Mouse (Mus musculus): Measurements from ENCODE around the gene Pum3.

DNA sequence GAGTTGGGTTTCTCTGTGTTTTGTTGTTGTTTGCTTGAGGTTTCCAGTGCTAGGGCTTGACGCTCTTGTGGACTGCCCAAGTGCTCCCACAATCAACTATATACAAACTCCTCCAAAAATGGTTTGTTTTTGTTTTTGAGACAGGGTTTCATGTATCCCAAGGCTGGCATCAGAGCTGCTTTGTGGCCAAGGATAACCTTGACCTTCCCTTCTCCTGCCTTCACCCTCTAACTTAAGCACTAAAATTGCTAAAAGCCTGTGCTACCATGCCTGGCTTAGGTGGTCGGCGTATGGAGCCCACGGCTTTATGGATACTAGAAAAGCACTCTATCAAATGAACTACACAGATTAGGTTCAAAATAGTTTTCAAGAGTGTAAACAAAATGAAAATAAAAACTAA lies 20.4 kb downstream of the Pum3 start:
- no peak for TF ChIP-seq CHD2 (IDR thresholded peaks at IDR 0.05; ENCODE audit: low read depth, low read length)
- TF ChIP-seq HCFC1 (IDR thresholded peaks at IDR 0.05; ENCODE audit: borderline replicate concordance, insufficient read depth, low read length) = no peak
- TF ChIP-seq ZNF384 (IDR thresholded peaks at IDR 0.05; ENCODE audit: low read depth, low read length) = no peak
